Mouse (Mus musculus): ENCODE data around the gene Mindy1.
A peak's percentile ranks its signal among the peaks of the same experiment; 100 is the strongest.

Mindy1 gene

GRCm38 (mm10) chr3:95295321-95296102 is 14.4 kb downstream of the Mindy1 start:
- DNase-seq: no peak

- no peak for DNase-seq
These were observed 14.9 kb downstream of the Mindy1 start for GRCm38 (mm10) chr3:95296103-95296469.

- DNase-seq: no peak
These were observed 16.9 kb downstream of the Mindy1 start for GRCm38 (mm10) chr3:95298018-95298417.

GRCm38 (mm10) chr3:95301204-95301796 is 20.2 kb downstream of the Mindy1 start:
- no peak for DNase-seq

GRCm38 (mm10) chr3:95306244-95306643 is 25.1 kb downstream of the Mindy1 start:
- no peak for DNase-seq

- no peak for DNase-seq
These were observed 26.0 kb downstream of the Mindy1 start, which contains the start of gene Anxa9 for GRCm38 (mm10) chr3:95307100-95307499. Anxa9 (minus strand) TSS chr3:95307176.

- no peak for DNase-seq
These were observed 29.4 kb downstream of the Mindy1 start for GRCm38 (mm10) chr3:95310496-95310895.

- peak; percentile 69 for DNase-seq
These were observed 30.1 kb downstream of the Mindy1 start for GRCm38 (mm10) chr3:95310968-95311882.

- peak; percentile 27 for DNase-seq
These were observed 31.5 kb downstream of the Mindy1 start for GRCm38 (mm10) chr3:95312623-95313022.

GRCm38 (mm10) chr3:95313476-95313875 is 32.3 kb downstream of the Mindy1 start:
- DNase-seq: no peak

- DNase-seq: no peak
These were observed 32.9 kb downstream of the Mindy1 start for GRCm38 (mm10) chr3:95314075-95314474.

- DNase-seq: no peak
These were observed 33.4 kb downstream of the Mindy1 start, which contains the start of gene Cers2 for GRCm38 (mm10) chr3:95314486-95315093. Cers2 (plus strand) TSS chr3:95314791.

- DNase-seq: peak; percentile 72
These were observed 34.1 kb downstream of the Mindy1 start for GRCm38 (mm10) chr3:95315094-95315843.

- DNase-seq: no peak
These were observed 34.9 kb downstream of the Mindy1 start for GRCm38 (mm10) chr3:95315844-95316550.

- DNase-seq: peak; percentile 38
These were observed 36.4 kb downstream of the Mindy1 start for GRCm38 (mm10) chr3:95317414-95318080.

GRCm38 (mm10) chr3:95318548-95318947 is 37.4 kb downstream of the Mindy1 start:
- peak; percentile 62 for DNase-seq

GRCm38 (mm10) chr3:95319110-95319509 is 38.0 kb downstream of the Mindy1 start:
- DNase-seq: no peak

GRCm38 (mm10) chr3:95319701-95320625 is 38.8 kb downstream of the Mindy1 start:
- DNase-seq: peak; percentile 67

- DNase-seq: no peak
These were observed 42.3 kb downstream of the Mindy1 start for GRCm38 (mm10) chr3:95323429-95323828.

Data from layer of hippocampus, adult 9-11 months (tissue).